Mouse (Mus musculus): ENCODE data around the gene Gdf7. TPM values are rescaled to one million over a fixed set of nuclear protein-coding genes. Genes with fewer than 3 reads are reported as not detected.

Gdf7 gene
- total RNA-seq, 2 experiments from 2014 or later = not detected

DNA sequence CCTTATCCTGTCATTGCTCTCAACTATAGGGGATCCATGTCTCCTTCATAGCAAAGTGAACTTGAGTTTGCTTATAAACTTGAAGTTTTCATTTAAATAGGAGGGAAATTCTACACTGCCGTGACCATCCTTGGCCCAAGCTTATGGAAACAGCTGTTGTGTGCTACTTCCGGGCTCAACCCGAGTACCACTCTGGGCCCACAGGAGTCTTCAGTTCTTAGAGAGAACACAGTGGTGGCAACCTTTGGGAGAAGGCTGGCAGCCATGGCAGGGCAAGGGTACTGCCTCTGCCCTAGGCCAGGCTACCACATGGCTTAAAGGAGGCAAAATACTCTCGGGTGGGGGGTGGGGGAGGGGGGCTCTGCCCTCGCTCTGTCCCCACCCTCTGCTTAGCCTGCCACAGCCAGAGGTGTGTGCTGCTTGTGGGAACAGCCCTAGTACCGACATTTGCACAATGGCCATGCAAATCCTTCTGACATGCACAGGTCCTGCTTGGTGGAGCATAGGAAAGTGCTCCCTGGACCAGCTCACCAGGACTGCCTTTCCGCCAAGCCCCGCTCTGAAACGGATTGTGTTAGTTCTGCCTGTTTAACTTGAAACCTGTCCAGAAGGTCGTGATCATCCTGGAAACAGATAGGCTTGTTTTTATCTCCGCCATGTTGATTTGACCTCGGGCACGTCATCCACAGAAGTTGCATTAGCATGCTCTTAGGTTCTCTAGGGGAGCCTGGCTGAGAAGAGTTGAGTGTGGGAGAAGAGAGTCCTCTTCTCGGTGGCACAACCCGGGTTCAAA is 20.3 kb downstream of the Gdf7 start:
- Histone ChIP-seq H3K4me3 (no peak overlapping the region), H3K27ac (no peak overlapping the region)
- TF ChIP-seq CTCF (conservative IDR thresholded peaks at IDR 0.05) = no peak
- no peak for DNase-seq (ENCODE audit: low spot score in 2 of 2)

DNA sequence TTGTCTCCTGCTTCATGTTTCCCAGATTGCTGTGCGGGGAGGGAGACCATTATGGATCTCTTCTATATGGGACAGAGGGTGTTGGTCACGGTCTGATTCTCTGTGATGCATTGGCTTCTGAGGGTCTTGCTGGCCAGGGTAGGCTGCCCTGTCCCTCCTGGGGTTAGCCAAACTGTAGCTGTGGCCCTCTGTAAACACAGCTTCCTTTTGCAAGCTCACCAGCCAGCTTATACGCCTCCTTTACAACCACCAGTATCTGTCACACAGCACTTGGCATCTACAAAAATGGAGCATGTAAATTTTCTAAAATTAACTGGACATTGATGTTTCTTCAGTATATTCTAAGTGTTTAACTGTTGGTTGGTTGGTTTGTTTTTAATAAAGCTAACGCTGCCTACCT is 26.3 kb downstream of the Gdf7 start:
- no peak for TF ChIP-seq CTCF (conservative IDR thresholded peaks at IDR 0.05)
- no peak overlapping the region for H3K4me3 ChIP-seq
- DNase-seq (ENCODE audit: low spot score in 2 of 2) = no peak
- H3K27ac ChIP-seq = no peak overlapping the region

DNA sequence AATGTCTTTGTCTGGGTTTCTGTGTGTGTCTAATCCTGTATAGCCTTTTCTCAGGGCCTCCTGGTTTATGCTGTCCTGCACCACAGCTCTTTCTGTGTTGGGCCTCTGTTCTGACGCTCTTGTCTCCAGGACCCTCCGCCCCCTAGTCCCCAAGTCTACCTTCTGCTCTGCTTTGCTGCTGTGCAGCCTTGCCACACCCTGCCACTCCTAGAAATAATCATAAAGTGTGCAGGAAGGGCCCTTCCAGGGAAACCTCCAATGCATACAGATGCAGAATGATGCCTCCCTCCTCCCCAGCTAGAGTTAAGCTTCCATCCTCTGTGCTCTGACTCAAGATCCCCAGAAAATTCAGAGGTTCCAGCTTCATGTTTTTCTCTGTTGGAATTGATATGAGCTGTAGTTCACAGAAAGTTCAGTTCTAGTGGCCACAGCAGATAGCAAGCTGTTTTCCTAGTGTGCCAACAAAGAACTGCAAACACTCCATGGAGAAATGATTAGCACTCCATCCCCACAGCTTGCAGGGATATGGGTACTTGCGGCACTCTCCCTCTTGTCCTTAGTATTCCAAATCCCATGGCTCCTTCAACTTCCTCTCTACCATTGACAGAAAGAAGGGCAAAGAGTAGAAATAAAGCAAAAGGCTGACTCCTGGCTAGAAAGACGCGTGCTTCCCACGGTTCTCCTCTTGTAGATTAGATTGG is 28.1 kb downstream of the Gdf7 start:
- TF ChIP-seq CTCF (conservative IDR thresholded peaks at IDR 0.05) = no peak
- DNase-seq (ENCODE audit: low spot score in 2 of 2) = no peak
- Histone ChIP-seq H3K4me3 (no peak overlapping the region), H3K27ac (no peak overlapping the region)

DNA sequence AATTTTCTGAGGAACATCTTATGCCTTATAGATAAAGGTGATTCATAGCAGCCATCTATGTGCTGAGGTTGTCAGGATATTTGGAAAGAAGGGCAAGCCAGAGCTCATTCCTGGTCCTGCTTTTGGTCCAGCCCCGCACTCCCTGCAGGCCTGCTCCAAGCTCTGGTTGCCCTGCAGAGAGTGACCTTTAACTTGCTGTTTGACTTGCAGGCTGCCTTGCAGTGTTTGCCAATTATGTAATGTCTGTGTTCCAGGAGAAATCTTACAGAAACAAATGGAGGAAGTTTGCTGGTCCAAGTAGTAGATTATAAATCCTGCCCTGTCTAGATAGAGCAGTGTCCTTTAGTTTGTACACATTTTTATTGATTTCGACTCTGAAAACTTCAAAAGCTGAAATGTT is 30.3 kb downstream of the Gdf7 start:
- TF ChIP-seq CTCF (conservative IDR thresholded peaks at IDR 0.05) = no peak
- Histone ChIP-seq H3K27ac (no peak overlapping the region), H3K4me3 (no peak overlapping the region)
- DNase-seq (ENCODE audit: low spot score in 2 of 2) = no peak

DNA sequence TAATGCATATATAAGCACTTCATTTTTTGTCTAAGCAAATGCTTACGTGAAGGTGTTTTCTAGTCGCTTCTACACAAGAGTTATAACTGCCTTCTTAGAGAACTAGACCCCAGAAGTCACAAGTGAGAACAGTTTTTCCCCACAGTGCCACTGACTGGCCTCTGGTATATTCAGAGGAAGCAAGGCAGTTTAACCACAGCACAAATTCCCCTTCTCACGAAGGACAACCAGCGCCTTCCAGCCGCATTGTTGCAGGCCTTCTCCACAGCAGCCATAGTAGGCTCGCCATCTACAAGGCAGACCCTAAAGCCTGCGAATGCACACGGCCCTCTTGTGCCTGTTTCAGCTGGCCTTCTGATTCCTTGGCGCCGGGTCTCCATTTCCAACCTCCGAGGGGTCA is 32.1 kb downstream of the Gdf7 start:
- no peak for DNase-seq (ENCODE audit: low spot score in 2 of 2)
- TF ChIP-seq CTCF (conservative IDR thresholded peaks at IDR 0.05) = no peak
- H3K4me3 ChIP-seq = no peak overlapping the region

DNA sequence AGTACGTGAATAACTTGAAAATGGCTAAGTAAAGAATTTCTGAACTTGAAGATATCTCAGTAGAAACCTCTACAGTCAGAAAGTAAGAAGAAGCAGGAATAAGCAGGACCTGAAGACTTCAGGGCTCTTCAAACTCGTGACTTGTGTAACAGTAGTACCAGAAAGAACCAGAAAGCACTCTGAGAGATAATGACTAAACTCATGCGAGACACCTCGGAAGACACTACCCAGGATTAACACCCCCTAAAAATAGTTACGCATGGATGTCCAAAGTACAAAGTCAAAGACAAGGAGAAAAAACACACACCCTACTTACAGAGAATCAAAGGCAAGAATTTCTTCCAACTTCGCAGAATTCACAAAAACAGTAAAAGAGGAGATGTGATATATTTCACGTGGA is 35.4 kb downstream of the Gdf7 start:
- no peak for DNase-seq (ENCODE audit: low spot score in 2 of 2)
- H3K4me3 ChIP-seq = no peak overlapping the region
- H3K27ac ChIP-seq = no peak overlapping the region
- no peak for TF ChIP-seq CTCF (conservative IDR thresholded peaks at IDR 0.05)

More for the DNA sequence above, 32.1 kb downstream of the Gdf7 start:
- H3K27ac ChIP-seq = no peak overlapping the region

DNA sequence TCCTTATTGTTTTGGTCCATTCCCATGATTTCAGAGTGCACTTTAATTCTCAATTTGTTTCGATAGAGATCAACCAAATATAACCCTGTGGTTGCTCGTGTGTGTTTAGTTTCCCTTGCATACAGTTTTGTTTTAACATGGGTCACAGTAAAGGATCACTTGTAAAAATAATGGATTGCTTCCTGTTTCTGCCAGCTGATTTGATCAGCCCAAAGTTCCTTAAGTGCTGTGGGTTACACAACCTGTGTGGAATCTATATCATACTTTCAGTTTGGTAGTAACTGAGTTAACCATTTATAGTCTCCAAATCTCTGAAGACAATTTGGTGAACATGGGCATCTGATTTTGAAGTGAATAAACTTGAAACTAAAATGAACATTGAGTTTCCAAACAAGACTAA is 41.5 kb downstream of the Gdf7 start:
- DNase-seq (ENCODE audit: low spot score in 2 of 2) = no peak
- Histone ChIP-seq H3K4me3 (no peak overlapping the region), H3K27ac (no peak overlapping the region)
- no peak for TF ChIP-seq CTCF (conservative IDR thresholded peaks at IDR 0.05)

Other genes with a start within 250 kb of the Gdf7 start
- 10 to 100 TPM; 41.5 to 45.7 TPM for gene Ldah, start 93.8 kb downstream of the Gdf7 start, total RNA-seq (2021)
- 10 to 100 TPM; 12.2 to 15.1 TPM for gene Hs1bp3, start 11.5 kb upstream of the Gdf7 start, total RNA-seq (2021)
- 100 to 1,000 TPM; 359 to 361 TPM for gene Rhob, start 198.1 kb upstream of the Gdf7 start, total RNA-seq (2021)

Measured in layer of hippocampus, adult 2 months (tissue).